In genomic region chr2:31067696-31068245, GRCm38 (mm10) we compare ENCODE assay signal across 9 mouse cellular contexts.
DNase-seq lines count a peak whose midpoint lies in the region; ATAC-seq and TF ChIP-seq lines count a peak whose summit lies in the region.
"Had no signal": no experiment of that assay in that cellular context is flagged by ENCODE, and none has a peak within 500 bp of the region (broad histone marks: within the 10 kb centered on the region; RNA-seq: fewer than 3 reads in every experiment).

No protein-coding gene starts in this region.

- no peak for ATAC-seq in heart, postnatal 0 days (ENCODE audit: insufficient read depth, low read depth)
- ATAC-seq in embryonic facial prominence, embryonic 13.5 days (ENCODE audit: insufficient number of reproducible peaks, insufficient read depth, low FRiP score, low TSS enrichment, low read depth) = 0 out of 2 replicates have a peak, but pooled peaks have one; percentile 27
- ATAC-seq in limb, embryonic 11.5 days (ENCODE audit: insufficient number of reproducible peaks, low FRiP score, low TSS enrichment, low read depth) = no peak

- H3K4me1 ChIP-seq in heart, postnatal 0 days (ENCODE audit: control insufficient read depth, insufficient read depth) = no peaks in the 10 kb centered on the region; the same call in 1 of the 2 replicates
- peaks cover 18 to 47% of the 10 kb centered on the region in 2 experiments for H3K4me1 ChIP-seq in CH12.LX (ENCODE audit: control insufficient read depth in 1 of 2, insufficient read depth in 2 of 2)
- peaks cover 39% of the 10 kb centered on the region for H3K4me1 ChIP-seq in embryonic facial prominence, embryonic 13.5 days
- peaks cover 11% of the 10 kb centered on the region for H3K4me1 ChIP-seq in limb, embryonic 11.5 days (ENCODE audit: control insufficient read depth, insufficient read depth, low read length)

- no peaks in the 10 kb centered on the region for H3K27me3 ChIP-seq in heart, postnatal 0 days (ENCODE audit: control insufficient read depth, insufficient read depth, low read length)
- no peaks in the 10 kb centered on the region for H3K27me3 ChIP-seq in CH12.LX (replicated peaks)
- no peaks in the 10 kb centered on the region for H3K27me3 ChIP-seq in embryonic facial prominence, embryonic 13.5 days
- no peaks in the 10 kb centered on the region for H3K27me3 ChIP-seq in limb, embryonic 11.5 days (ENCODE audit: control insufficient read depth, insufficient read depth, low read length)

- no peak for TF ChIP-seq CTCF in heart, postnatal 0 days (IDR thresholded peaks at IDR 0.05; ENCODE audit: low read depth)
- no peak for TF ChIP-seq CTCF in CH12.LX (conservative IDR thresholded peaks at IDR 0.05 in 1 of 2, IDR thresholded peaks at IDR 0.05 in 1 of 2; ENCODE audit: low read depth in 2 of 2, low read length in 2 of 2)

- 76% methylated on average over 7 of the region's 7 CpGs for WGBS in heart, postnatal 0 days
- WGBS in embryonic facial prominence, embryonic 13.5 days = 39% methylated on average over 7 of the region's 7 CpGs
- 61% methylated on average over 7 of the region's 7 CpGs for WGBS in limb, embryonic 11.5 days

- no peak overlapping the region for H3K9ac ChIP-seq in heart, postnatal 0 days (replicated peaks; ENCODE audit: low read depth, low read length)
- H3K9ac ChIP-seq in CH12.LX (ENCODE audit: insufficient read depth, low read depth) = no peak overlapping the region; the same call in 1 of the 2 replicates
- H3K9ac ChIP-seq in embryonic facial prominence, embryonic 13.5 days = no peak overlapping the region
- H3K9ac ChIP-seq in limb, embryonic 11.5 days (ENCODE audit: low read length) = no peak overlapping the region

- in situ Hi-C loops in CH12.LX (cut with MboI; ENCODE audit: low pct_ligation_motif_present, low pct_unique_long_range_greater_than_20kb, low sequenced_read_pairs) = loop anchor here (25.0 kb wide), 1 partner anchor 395 kb away; the partner anchor contains the start of gene Ass1

- TF ChIP-seq EP300 in heart, postnatal 0 days (IDR thresholded peaks at IDR 0.05; ENCODE audit: low read depth) = no peak
- no peak for TF ChIP-seq EP300 in CH12.LX (IDR thresholded peaks at IDR 0.05; ENCODE audit: low read length)

- H3K4me3 ChIP-seq in heart, postnatal 0 days (ENCODE audit: low read depth, low read length) = no peak overlapping the region
- peak overlapping the region in 1 of 3 experiments; percentile 31 for H3K4me3 ChIP-seq in CH12.LX (replicated peaks in 1 of 3; ENCODE audit: low read depth in 2 of 3, low read length in 2 of 3, poor library complexity in 1 of 3)
- H3K4me3 ChIP-seq in embryonic facial prominence, embryonic 13.5 days = no peak overlapping the region
- no peak overlapping the region for H3K4me3 ChIP-seq in limb, embryonic 11.5 days (ENCODE audit: low read depth, low read length)

- no peaks in the 10 kb centered on the region for H3K9me3 ChIP-seq in heart, postnatal 0 days (replicated peaks; ENCODE audit: control insufficient read depth, low read length)
- peaks cover 18% of the 10 kb centered on the region for H3K9me3 ChIP-seq in CH12.LX (replicated peaks; ENCODE audit: low read length)
- H3K9me3 ChIP-seq in embryonic facial prominence, embryonic 13.5 days = no peaks in the 10 kb centered on the region
- H3K9me3 ChIP-seq in limb, embryonic 11.5 days (ENCODE audit: control insufficient read depth, low read length) = no peaks in the 10 kb centered on the region

- DNase-seq in heart, postnatal 0 days (ENCODE audit: low spot score) = no peak
- no peak for DNase-seq in heart, adult 9 months (ENCODE audit: low spot score in 2 of 2)
- DNase-seq in CH12.LX (ENCODE audit: extremely low read depth) = no peak
- no peak for DNase-seq in limb, embryonic 11.5 days (ENCODE audit: low spot score)
- DNase-seq in B cell, adult 2 months = no peak
- DNase-seq in gastrocnemius, postnatal 10 days = no peak
- no peak for DNase-seq in natural killer cell, adult 2 months (ENCODE audit: low spot score in 2 of 2)
- DNase-seq: lung, adult 18-20 months had no signal

- peaks cover 18% of the 10 kb centered on the region for H3K79me2 ChIP-seq in CH12.LX (replicated peaks; ENCODE audit: control insufficient read depth, extremely low read depth, insufficient read depth, poor library complexity, severe bottlenecking)

- no peak for TF ChIP-seq POLR2A in CH12.LX (IDR thresholded peaks at IDR 0.05; ENCODE audit: low read depth, low read length)

- H3K27ac ChIP-seq in heart, postnatal 0 days (ENCODE audit: low read depth) = peak overlapping the region; percentile 61
- peak overlapping the region; percentile 75 for H3K27ac ChIP-seq in CH12.LX (ENCODE audit: insufficient read depth, low read depth)
- peak overlapping the region; percentile 94 for H3K27ac ChIP-seq in embryonic facial prominence, embryonic 13.5 days
- peak overlapping the region; percentile 75 for H3K27ac ChIP-seq in limb, embryonic 11.5 days (replicated peaks; ENCODE audit: low read depth, low read length)

- H3K4me2 ChIP-seq in heart, postnatal 0 days (ENCODE audit: low read depth, low read length) = no peak overlapping the region
- peak overlapping the region; percentile 63 for H3K4me2 ChIP-seq in CH12.LX (ENCODE audit: insufficient read depth, low read depth, poor library complexity, severe bottlenecking)
- peak overlapping the region; percentile 16; the same call in 1 of the 2 replicates for H3K4me2 ChIP-seq in embryonic facial prominence, embryonic 13.5 days
- H3K4me2 ChIP-seq in limb, embryonic 11.5 days (ENCODE audit: low read depth, severe bottlenecking) = no peak overlapping the region

- dilution Hi-C loops in CH12.LX (cut with MboI; ENCODE audit: extremely low pct_ligation_motif_present, extremely low pct_unique_long_range_greater_than_20kb, low sequenced_read_pairs) = no loop called here

- TF ChIP-seq RAD21 in CH12.LX (IDR thresholded peaks at IDR 0.05; ENCODE audit: low read depth, low read length) = no peak

- peaks cover 23% of the 10 kb centered on the region for H3K36me3 ChIP-seq in heart, postnatal 0 days (replicated peaks; ENCODE audit: control insufficient read depth, insufficient read depth, low read length)
- peaks cover 36 to 82% of the 10 kb centered on the region in 2 experiments for H3K36me3 ChIP-seq in CH12.LX (replicated peaks in 1 of 2; ENCODE audit: control insufficient read depth in 1 of 2, insufficient read depth in 1 of 2, low read length in 1 of 2)
- peaks cover 16% of the 10 kb centered on the region for H3K36me3 ChIP-seq in embryonic facial prominence, embryonic 13.5 days
- H3K36me3 ChIP-seq in limb, embryonic 11.5 days (ENCODE audit: control insufficient read depth, insufficient read depth, low read length) = no peaks in the 10 kb centered on the region

TF ChIP-seq in CH12.LX, 34 proteins besides CTCF, POLR2A, EP300 and RAD21:
- TF ChIP-seq CHD2 (IDR thresholded peaks at IDR 0.05; ENCODE audit: low read length) (no peak), MAX (IDR thresholded peaks at IDR 0.05; ENCODE audit: low read length) (no peak), ELF1 (IDR thresholded peaks at IDR 0.05; ENCODE audit: low read depth, low read length) (no peak)

Comparison
In these comparisons a context has a peak if more than half of its experiments do, and no peak if none do; other contexts are left out.
1. H3K4me2 ChIP-seq: peak in CH12.LX (single experiment) and embryonic facial prominence, embryonic 13.5 days (single experiment); none in heart, postnatal 0 days (single experiment) and limb, embryonic 11.5 days (single experiment).
2. Peak in every context shown above with its lines, with median percentiles within 50 percentile points of each other: H3K27ac ChIP-seq.